Mouse (Mus musculus): ENCODE data around the gene Slit3. TPM values are rescaled to one million over a fixed set of nuclear protein-coding genes. Genes with fewer than 3 reads are reported as not detected.
A peak's percentile ranks its signal among the peaks of the same experiment; 100 is the strongest.

The Slit3 gene
- polyA plus RNA-seq, 1 experiment: 11.3 TPM

DNA sequence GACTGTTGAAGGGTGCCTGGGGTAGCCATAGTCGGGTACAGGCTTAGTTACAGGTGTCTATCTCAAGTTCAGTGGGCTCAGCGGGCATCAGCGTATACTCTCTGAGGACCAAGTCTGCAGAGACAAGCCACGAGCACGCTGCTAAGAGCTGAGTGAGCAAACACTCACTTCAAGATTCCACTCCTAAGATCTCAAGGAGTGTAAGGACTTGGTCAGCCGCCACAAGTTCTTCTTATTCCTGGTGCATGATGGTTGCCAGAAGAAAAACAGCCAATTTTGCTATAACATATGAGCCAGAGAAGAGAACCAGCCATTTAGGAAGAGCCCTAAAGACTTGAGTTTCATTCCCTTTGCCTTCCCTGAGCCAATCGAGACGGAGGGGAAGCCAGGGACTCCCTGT, 436.5 kb downstream of the Slit3 start:
- no peak for DNase-seq (ENCODE audit: extremely low spot score in 1 of 2, low spot score in 1 of 2)

DNA sequence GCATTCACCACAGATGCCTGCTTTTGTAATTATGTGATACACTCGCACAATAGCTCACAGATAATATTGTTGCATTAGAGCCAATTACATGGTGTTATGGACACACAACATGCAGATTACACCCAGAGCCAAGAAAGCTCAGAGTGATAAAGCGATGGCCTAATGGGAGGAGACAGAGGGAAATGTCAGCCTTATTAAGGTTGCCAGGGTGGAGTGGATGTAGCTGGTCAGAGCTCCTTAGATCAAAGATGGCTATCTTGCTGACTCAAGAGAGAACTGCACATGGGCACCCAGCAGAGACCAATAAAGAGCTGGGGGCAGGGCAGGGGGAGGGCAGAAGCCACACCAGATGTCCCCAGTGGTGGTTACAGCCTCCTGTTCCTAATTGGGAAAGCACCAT, 437.3 kb downstream of the Slit3 start:
- DNase-seq (ENCODE audit: extremely low spot score in 1 of 2, low spot score in 1 of 2): no peak

DNA sequence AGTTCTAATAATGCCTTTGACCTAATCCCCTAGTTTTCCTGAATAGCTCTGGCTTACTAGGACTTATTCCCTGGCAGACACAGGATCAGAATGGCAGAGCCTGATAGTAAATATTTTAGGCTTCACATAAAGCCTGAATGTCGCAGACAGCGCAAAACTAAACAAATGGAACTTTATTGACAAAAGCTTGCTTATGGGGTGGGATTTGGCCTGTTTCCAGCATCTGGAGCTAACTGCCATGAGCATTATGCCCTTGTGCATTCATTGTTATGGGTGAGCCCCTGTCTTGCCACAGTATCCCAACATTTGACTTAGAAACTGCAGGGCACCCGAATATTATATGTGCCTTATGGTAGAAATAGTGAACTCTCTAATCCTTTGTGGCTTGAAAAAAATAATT, 438.4 kb downstream of the Slit3 start:
- no peak for DNase-seq (ENCODE audit: extremely low spot score in 1 of 2, low spot score in 1 of 2)

- DNase-seq (ENCODE audit: extremely low spot score in 1 of 2, low spot score in 1 of 2): peak in 1 of 2 experiments; percentile 10
Measured at GRCm38 (mm10) chr11:35561760-35562159, 440.7 kb downstream of the Slit3 start.

GRCm38 (mm10) chr11:35565322-35565721, 444.3 kb downstream of the Slit3 start:
- DNase-seq (ENCODE audit: extremely low spot score in 1 of 2, low spot score in 1 of 2): no peak

- DNase-seq (ENCODE audit: extremely low spot score in 1 of 2, low spot score in 1 of 2): no peak
Measured at GRCm38 (mm10) chr11:35566686-35567085, 445.7 kb downstream of the Slit3 start.

DNA sequence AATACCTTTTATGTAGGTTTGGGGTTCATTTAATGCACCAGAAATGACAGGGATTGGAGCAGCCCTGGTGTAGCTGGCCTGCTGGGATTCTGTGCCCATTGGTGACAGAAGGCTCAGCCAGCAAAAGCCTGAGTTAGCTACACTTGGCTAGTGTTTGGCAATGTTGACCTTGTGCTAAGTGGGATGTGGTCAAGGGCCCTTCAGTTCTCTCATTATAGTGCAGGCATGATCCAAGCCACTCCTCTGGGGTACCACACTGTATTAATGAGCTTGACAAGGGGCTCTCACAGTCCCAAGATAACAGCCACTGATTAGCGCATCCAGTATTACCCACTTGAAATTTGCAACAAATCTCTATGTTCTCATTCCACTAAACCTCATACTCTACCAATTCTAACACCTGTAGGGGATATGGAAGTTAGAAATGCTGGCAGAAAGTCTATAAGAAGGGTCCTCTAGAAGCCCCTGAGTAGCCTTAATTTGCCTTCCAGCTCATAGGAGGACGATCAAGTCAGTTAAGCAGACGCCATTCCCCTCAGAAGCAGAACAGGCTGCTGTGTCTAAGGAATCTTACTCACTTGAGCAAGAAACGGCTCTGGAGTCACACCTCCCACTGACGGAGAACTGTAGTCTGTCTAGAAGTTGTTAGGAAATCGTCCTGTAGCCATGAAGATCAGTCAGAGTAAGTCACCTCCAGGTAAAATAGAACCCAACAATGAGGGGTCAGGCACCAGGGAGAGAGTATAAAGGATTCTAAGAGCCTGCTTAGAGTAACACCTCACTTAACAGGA, 448.3 kb downstream of the Slit3 start:
- peak in 1 of 2 experiments; percentile 11 for DNase-seq (ENCODE audit: extremely low spot score in 1 of 2, low spot score in 1 of 2)

- no peak for DNase-seq (ENCODE audit: extremely low spot score in 1 of 2, low spot score in 1 of 2)
Measured at GRCm38 (mm10) chr11:35569957-35570356, 448.9 kb downstream of the Slit3 start.

GRCm38 (mm10) chr11:35571910-35572309, 450.9 kb downstream of the Slit3 start:
- no peak for DNase-seq (ENCODE audit: extremely low spot score in 1 of 2, low spot score in 1 of 2)

- DNase-seq (ENCODE audit: extremely low spot score in 1 of 2, low spot score in 1 of 2): no peak
Measured at GRCm38 (mm10) chr11:35578796-35579195, 457.8 kb downstream of the Slit3 start.

DNA sequence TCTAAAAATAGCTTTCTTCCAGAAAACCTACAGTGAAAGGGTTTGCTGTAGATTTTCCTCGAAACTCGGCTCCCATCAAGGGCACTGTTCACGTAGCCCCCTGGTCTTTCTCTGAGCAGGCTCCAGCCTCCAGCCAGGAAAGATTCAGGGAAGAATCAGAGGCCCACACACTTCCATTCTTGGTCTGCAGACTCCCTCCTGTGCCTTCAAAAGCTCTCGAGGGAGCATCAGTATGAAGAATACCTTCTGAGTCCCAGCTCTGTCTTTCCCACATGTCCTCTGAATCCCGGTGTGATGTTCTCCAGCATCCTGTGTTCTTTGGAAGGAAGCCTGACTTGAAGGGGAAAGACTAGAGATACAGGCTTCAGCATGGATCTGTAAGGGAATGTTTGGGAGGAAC, 461.6 kb downstream of the Slit3 start:
- peak in 1 of 2 experiments; percentile 39 for DNase-seq (ENCODE audit: extremely low spot score in 1 of 2, low spot score in 1 of 2)

- DNase-seq (ENCODE audit: extremely low spot score in 1 of 2, low spot score in 1 of 2): no peak
Measured at GRCm38 (mm10) chr11:35583633-35584032, 462.6 kb downstream of the Slit3 start.

DNA sequence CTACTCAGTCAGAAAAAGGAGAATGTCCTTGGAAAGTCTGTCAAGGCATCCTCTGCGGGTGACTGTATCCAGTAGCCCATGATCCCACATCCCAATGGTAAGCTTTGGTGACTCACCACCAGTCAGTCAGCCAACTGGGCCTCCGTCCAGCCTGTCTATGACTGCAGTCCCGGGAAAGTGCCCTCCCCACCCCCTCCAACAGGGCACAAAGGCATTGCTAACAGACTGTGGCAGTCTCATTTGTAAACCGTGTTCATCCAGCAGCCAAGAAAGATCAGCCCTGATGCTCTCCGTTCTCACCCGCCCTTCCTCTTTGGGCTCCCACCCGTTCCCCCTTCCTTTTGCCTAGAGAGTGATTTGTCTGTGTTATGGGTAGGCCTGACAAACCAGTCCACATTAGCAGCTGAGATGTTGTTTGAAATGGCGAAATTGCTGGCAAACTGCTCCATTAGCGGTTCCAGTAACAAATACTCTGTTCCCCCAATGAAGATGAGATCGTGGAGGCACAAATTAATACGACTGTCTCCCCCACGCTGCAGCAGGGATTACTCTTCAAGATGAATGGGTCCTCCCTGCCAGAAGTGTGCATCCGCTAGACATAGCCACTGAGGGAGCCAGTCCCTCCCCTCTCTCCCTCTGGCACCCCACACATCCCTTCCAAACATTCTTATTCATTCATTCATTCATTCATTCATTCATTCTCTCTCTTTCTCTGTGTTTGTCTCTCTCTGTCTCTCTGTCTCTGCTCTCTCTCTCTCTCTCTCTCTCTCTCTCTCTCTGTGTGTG, 466.3 kb downstream of the Slit3 start:
- DNase-seq (ENCODE audit: extremely low spot score in 1 of 2, low spot score in 1 of 2): peak; percentile 67 to 85

GRCm38 (mm10) chr11:35589892-35590291, 468.9 kb downstream of the Slit3 start:
- DNase-seq (ENCODE audit: extremely low spot score in 1 of 2, low spot score in 1 of 2): no peak

GRCm38 (mm10) chr11:35593146-35594034, 472.4 kb downstream of the Slit3 start:
- DNase-seq (ENCODE audit: extremely low spot score in 1 of 2, low spot score in 1 of 2): no peak

- DNase-seq (ENCODE audit: extremely low spot score in 1 of 2, low spot score in 1 of 2): no peak
Measured at GRCm38 (mm10) chr11:35596064-35596463, 475.0 kb downstream of the Slit3 start.

DNA sequence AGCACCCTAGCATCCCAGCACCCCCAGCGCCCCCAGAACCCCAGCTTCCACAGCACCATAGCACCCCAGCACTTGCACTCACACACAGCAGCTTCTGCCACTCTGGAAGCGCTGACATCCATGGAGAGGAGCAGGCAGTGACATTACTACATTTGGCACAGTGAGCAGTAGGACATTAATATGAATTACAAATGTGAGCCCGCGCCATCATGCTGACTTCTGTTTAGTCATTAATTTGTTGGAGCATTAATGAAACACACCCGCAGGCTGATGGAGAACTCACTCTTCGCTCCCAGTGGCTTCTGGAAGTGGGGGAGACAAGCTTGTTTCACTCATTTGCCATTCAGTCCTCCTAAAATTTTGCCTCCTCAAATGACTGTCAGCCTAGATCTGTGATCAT, 476.9 kb downstream of the Slit3 start:
- DNase-seq (ENCODE audit: extremely low spot score in 1 of 2, low spot score in 1 of 2): no peak

- DNase-seq (ENCODE audit: extremely low spot score in 1 of 2, low spot score in 1 of 2): peak in 1 of 2 experiments; percentile 57
Measured at GRCm38 (mm10) chr11:35598732-35599131, 477.7 kb downstream of the Slit3 start.

DNA sequence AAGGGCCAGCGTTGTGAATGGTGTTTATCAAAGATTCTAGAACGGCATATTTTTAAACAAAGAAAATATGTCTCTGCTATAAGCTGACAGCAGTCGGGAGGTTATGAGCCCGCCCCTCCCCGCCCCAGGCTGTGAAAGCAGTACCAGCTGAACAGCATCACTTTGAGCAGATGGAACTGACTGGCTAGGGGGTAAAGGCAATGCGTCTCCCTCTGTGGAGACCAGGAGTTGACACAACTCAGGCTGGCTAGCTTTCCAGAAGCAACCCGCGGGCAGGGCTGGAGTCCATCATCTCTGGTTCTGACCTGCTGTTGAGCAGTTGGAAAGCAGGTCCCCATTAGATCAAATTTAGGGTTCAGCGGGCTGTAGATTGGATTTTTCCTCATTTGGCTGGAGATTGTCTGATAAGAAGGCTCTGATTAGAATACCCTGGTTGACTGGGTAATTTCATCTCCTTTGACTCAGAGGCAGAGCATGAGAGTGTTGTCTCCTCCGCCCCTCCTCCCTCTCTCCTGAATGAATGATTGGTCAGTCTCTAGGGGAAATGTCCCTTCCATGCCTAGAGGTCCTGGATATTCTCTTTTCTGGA, 480.7 kb downstream of the Slit3 start:
- peak in 1 of 2 experiments; percentile 10 for DNase-seq (ENCODE audit: extremely low spot score in 1 of 2, low spot score in 1 of 2)

GRCm38 (mm10) chr11:35602586-35602985, 481.6 kb downstream of the Slit3 start:
- DNase-seq (ENCODE audit: extremely low spot score in 1 of 2, low spot score in 1 of 2): no peak

All from frontal cortex, adult 2 months (tissue).